Mouse (Mus musculus): ENCODE data around the gene Sept9. TPM values are rescaled to one million over a fixed set of nuclear protein-coding genes. Genes with fewer than 3 reads are reported as not detected.

The Sept9 gene
- polyA plus RNA-seq, 1 experiment, result not detected

DNA sequence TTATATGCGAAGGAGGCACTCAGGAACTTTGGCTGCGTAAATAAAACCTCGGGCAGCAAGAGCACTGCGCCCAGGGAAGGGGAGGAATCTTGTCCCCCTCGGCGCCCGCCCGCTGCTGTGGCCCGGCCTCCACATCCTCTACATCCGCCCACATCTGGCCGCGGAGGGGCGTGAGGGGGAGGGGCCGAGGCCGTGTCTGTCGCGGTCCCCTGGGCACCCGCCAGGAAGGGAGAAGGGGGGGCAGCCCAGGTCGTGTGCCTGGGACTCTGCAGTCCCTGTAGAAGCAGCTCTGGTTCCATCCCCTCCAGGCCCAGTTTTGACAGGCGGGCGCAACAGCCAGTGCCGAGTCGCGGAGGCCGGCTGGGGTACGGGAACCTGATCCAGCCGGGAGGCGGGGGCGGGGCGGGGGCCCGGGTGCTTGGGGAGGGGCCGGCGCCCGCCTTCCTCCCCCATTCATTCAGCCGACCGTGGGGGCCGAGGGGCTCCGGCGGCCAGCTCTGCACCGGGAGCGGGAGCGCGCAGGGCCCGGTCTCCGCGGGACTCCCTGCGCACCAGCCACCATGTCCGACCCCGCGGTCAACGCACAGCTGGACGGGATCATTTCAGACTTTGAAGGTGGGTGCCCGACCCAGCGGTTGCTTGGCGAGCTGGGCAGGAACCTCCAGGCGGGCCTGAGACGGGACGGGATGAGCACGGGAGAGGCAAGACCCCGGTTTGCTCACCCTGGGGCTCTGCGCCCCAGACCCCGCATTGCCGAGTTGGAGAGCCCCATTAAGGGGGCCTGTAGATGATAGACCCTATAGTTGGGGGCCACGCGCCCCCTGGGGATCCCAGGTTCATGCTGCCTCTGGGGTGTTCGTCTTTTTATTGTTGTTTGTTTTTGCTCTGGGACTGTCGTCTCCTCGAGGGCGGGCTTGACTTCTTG is 66.8 kb downstream of the Sept9 start:
- H3K4me3 ChIP-seq (ENCODE audit: insufficient read depth, low read depth, low read length), result peak overlapping the region; percentile 60
- peaks cover 53% of the 10 kb centered on the region for H3K4me1 ChIP-seq (ENCODE audit: control insufficient read depth, insufficient read depth, low read length)
- H3K27ac ChIP-seq (ENCODE audit: insufficient read depth, low read depth, low read length), result no peak overlapping the region
- 2% methylated on average over 68 of the region's 69 CpGs for WGBS
- no peak for TF ChIP-seq CTCF (IDR thresholded peaks at IDR 0.05; ENCODE audit: insufficient read depth, low read depth, low read length)

DNA sequence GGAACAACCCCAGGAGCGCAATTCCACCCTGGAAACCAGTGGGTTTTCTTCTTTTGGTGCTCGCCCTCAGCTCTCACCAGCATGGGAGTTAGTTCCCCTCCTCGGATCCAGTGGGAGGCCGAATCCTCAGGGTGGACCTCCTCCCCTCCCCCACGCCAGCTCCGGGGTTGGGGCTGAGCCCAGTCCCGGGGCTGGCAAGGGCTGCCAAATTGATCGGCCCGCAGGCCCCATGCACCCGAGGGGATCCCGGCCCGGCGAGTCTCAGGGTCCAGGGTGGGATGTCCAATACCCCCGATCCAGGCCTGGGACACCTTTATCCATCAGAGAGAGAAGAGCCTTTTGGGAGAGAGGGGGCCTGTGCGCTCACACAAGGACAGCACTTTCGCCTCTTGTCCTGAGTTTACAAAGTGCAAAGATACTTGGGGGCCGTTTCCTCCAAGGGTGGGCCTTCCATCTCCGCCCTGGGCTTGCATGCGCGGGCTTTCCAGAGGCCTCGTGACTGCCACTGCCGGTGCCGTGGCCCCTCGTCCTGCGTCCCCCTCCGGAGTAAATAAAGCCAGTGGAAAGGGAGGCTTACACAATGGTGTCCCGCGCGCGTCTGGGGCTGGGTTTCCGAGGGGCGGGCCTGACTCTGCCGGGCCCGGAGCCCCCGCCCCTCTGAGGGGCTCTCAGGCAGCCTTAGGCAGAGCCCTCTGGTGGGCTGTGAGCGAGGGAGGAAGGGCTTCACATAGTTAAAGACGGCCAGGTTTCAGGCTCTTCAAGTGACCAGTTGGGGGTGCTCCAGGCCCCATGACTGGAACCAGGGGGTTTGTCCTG is 67.7 kb downstream of the Sept9 start:
- TF ChIP-seq CTCF (IDR thresholded peaks at IDR 0.05; ENCODE audit: insufficient read depth, low read depth, low read length) (peak; percentile 25; the same call in 1 of the 2 replicates), POLR2A (IDR thresholded peaks at IDR 0.05; ENCODE audit: insufficient read depth, low read depth, low read length) (0 out of 2 replicates have a peak, but pooled peaks have one; percentile 20)
- Histone ChIP-seq H3K27ac (ENCODE audit: insufficient read depth, low read depth, low read length) (no peak overlapping the region), H3K4me1 (ENCODE audit: control insufficient read depth, insufficient read depth, low read length) (peaks cover 53% of the 10 kb centered on the region), H3K4me3 (ENCODE audit: insufficient read depth, low read depth, low read length) (peak overlapping the region; percentile 60)
- WGBS, result 5% methylated on average over 37 of the region's 37 CpGs

GRCm38 (mm10) chr11:117267828-117268227 is 68.4 kb downstream of the Sept9 start:
- Histone ChIP-seq H3K27ac (ENCODE audit: insufficient read depth, low read depth, low read length) (no peak overlapping the region), H3K4me3 (ENCODE audit: insufficient read depth, low read depth, low read length) (no peak overlapping the region), H3K4me1 (ENCODE audit: control insufficient read depth, insufficient read depth, low read length) (peaks cover 53% of the 10 kb centered on the region)
- TF ChIP-seq CTCF (IDR thresholded peaks at IDR 0.05; ENCODE audit: insufficient read depth, low read depth, low read length), result no peak
- no peak for TF ChIP-seq POLR2A (IDR thresholded peaks at IDR 0.05; ENCODE audit: insufficient read depth, low read depth, low read length)
- WGBS, result 42% methylated on average over 4 of the region's 4 CpGs

GRCm38 (mm10) chr11:117268304-117268956 is 69.0 kb downstream of the Sept9 start:
- TF ChIP-seq CTCF (IDR thresholded peaks at IDR 0.05; ENCODE audit: insufficient read depth, low read depth, low read length) (no peak), POLR2A (IDR thresholded peaks at IDR 0.05; ENCODE audit: insufficient read depth, low read depth, low read length) (no peak)
- no peak overlapping the region for H3K27ac ChIP-seq (ENCODE audit: insufficient read depth, low read depth, low read length)
- peaks cover 53% of the 10 kb centered on the region for H3K4me1 ChIP-seq (ENCODE audit: control insufficient read depth, insufficient read depth, low read length)
- no peak overlapping the region for H3K4me3 ChIP-seq (ENCODE audit: insufficient read depth, low read depth, low read length)
- 48% methylated on average over 10 of the region's 10 CpGs for WGBS

- TF ChIP-seq POLR2A (IDR thresholded peaks at IDR 0.05; ENCODE audit: insufficient read depth, low read depth, low read length), result no peak
- H3K4me1 ChIP-seq (ENCODE audit: control insufficient read depth, insufficient read depth, low read length), result peaks cover 53% of the 10 kb centered on the region
- no peak overlapping the region; the same call in 1 of the 2 replicates for H3K27ac ChIP-seq (ENCODE audit: insufficient read depth, low read depth, low read length)
- WGBS, result 62% methylated on average over 8 of the region's 8 CpGs
- H3K4me3 ChIP-seq (ENCODE audit: insufficient read depth, low read depth, low read length), result no peak overlapping the region
Measured at GRCm38 (mm10) chr11:117269053-117269702, 69.7 kb downstream of the Sept9 start.

DNA sequence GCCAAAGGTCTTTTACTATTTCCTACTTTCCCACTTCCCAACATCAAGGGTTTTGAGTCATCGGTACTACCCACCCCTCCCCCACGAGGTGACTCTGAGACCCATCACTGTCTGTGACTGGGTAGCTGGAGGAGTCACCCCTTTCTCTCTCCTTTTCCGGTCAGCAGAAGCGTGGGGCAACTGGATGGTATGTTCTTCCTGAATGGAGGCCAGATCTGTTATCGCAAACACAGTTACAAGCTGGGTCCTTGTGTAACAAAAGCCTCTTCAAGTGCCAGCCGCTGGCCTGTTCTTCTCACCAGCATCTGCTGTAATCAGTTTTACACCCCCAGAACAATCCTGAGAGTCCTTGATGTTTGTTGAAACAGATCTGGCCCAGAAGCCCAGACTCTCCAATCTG is 70.5 kb downstream of the Sept9 start:
- Histone ChIP-seq H3K4me3 (ENCODE audit: insufficient read depth, low read depth, low read length) (no peak overlapping the region), H3K4me1 (ENCODE audit: control insufficient read depth, insufficient read depth, low read length) (peaks cover 48% of the 10 kb centered on the region), H3K27ac (ENCODE audit: insufficient read depth, low read depth, low read length) (no peak overlapping the region)
- 73% methylated on average over 6 of the region's 6 CpGs for WGBS
- TF ChIP-seq POLR2A (IDR thresholded peaks at IDR 0.05; ENCODE audit: insufficient read depth, low read depth, low read length) (no peak), CTCF (IDR thresholded peaks at IDR 0.05; ENCODE audit: insufficient read depth, low read depth, low read length) (no peak)

- TF ChIP-seq CTCF (IDR thresholded peaks at IDR 0.05; ENCODE audit: insufficient read depth, low read depth, low read length), result no peak
- TF ChIP-seq POLR2A (IDR thresholded peaks at IDR 0.05; ENCODE audit: insufficient read depth, low read depth, low read length), result no peak
- 73% methylated on average over 5 of the region's 5 CpGs for WGBS
Measured at GRCm38 (mm10) chr11:117274973-117275372, 75.5 kb downstream of the Sept9 start.

GRCm38 (mm10) chr11:117275999-117276398 is 76.5 kb downstream of the Sept9 start:
- peaks cover 13% of the 10 kb centered on the region for H3K4me1 ChIP-seq (ENCODE audit: control insufficient read depth, insufficient read depth, low read length)
- no peak overlapping the region for H3K27ac ChIP-seq (ENCODE audit: insufficient read depth, low read depth, low read length)
- H3K4me3 ChIP-seq (ENCODE audit: insufficient read depth, low read depth, low read length), result no peak overlapping the region
- TF ChIP-seq POLR2A (IDR thresholded peaks at IDR 0.05; ENCODE audit: insufficient read depth, low read depth, low read length) (no peak), CTCF (IDR thresholded peaks at IDR 0.05; ENCODE audit: insufficient read depth, low read depth, low read length) (no peak)
- 52% methylated on average over 6 of the region's 6 CpGs for WGBS

More at GRCm38 (mm10) chr11:117274973-117275372, 75.5 kb downstream of the Sept9 start:
- Histone ChIP-seq H3K27ac (ENCODE audit: insufficient read depth, low read depth, low read length) (no peak overlapping the region), H3K4me3 (ENCODE audit: insufficient read depth, low read depth, low read length) (no peak overlapping the region), H3K4me1 (ENCODE audit: control insufficient read depth, insufficient read depth, low read length) (peaks cover 14% of the 10 kb centered on the region)
